Mouse (Mus musculus) heart, postnatal 0 days (tissue): ENCODE measurements around the gene Foxc2. TPM values are rescaled to one million over a fixed set of nuclear protein-coding genes. Genes with fewer than 3 reads are reported as not detected.

Experiments used
- ATAC-seq: fragments of 200-750 bp; cut with Nextera tagmentation; 2 replicates; pipeline ENCODE4 v1.8.0; 2017; ENCODE audit warnings: low read depth, moderate number of reproducible peaks, moderate library complexity; ENCODE audit not compliant: insufficient read depth
- DNase-seq: peaks from one replicate; pipeline ENCODE4 v3.0.0-alpha.2; 2016; ENCODE audit warnings: low spot score
- H3K27ac ChIP-seq: fragments of 300-500 bp; sonication (generic); 2 replicates; pipeline ENCODE4 v1.5.1; 2014; ENCODE audit warnings: low read depth, mild to moderate bottlenecking
- H3K27me3 ChIP-seq: fragments of 300-500 bp; sonication (generic); 2 replicates; pipeline ENCODE4 v1.6.1; 2014; ENCODE audit warnings: low read length, mixed read lengths; ENCODE audit not compliant: control insufficient read depth, insufficient read depth
- H3K36me3 ChIP-seq: fragments of 300-500 bp; sonication (generic); replicated peaks from 2 replicates; pipeline ENCODE4 v1.6.1; 2014; ENCODE audit warnings: low read length, mixed read lengths; ENCODE audit not compliant: control insufficient read depth, insufficient read depth
- H3K4me1 ChIP-seq: fragments of 300-500 bp; sonication (generic); 2 replicates; pipeline ENCODE4 v1.6.1; 2014; ENCODE audit warnings: antibody characterized with exemption; ENCODE audit not compliant: control insufficient read depth, insufficient read depth
- H3K4me2 ChIP-seq: fragments of 300-500 bp; sonication (generic); 2 replicates; pipeline ENCODE4 v1.6.1; 2014; ENCODE audit warnings: low read depth, mild to moderate bottlenecking, low read length, moderate library complexity
- H3K4me3 ChIP-seq: fragments of 300-500 bp; sonication (generic); 2 replicates; pipeline ENCODE4 v1.5.1; 2014; ENCODE audit warnings: low read depth, low read length
- H3K9ac ChIP-seq: fragments of 300-500 bp; sonication (generic); replicated peaks from 2 replicates; pipeline ENCODE4 v1.6.1; 2014; ENCODE audit warnings: low read depth, low read length, mixed read lengths
- H3K9me3 ChIP-seq: fragments of 300-500 bp; sonication (generic); replicated peaks from 2 replicates; pipeline ENCODE4 v1.6.1; 2016; ENCODE audit warnings: low read length; ENCODE audit not compliant: control insufficient read depth
- CTCF ChIP-seq: IDR thresholded peaks from 2 replicates; pipeline ENCODE4 v1.5.1; 2016; ENCODE audit warnings: antibody characterized with exemption, control low read depth, low read depth
- EP300 ChIP-seq: IDR thresholded peaks from 2 replicates; pipeline ENCODE4 v1.6.1; 2016; ENCODE audit warnings: antibody characterized with exemption, low read depth
- WGBS: fragments of 180-500 bp; shearing (Covaris S2); extraction: QIAGEN DNeasy Blood & Tissue Kit; methylation state at CpG from one replicate; pipeline ENCODE4 v1.1.7; 2014; 5-methylcytosine and 5-hydroxymethylcytosine counted together
- microRNA-seq: library from miRNA; unstranded; fragments of <30 nt; microRNA quantifications from one replicate; pipeline ENCODE4, GENCODE M21; 2016
- polyA plus RNA-seq: library from polyadenylated mRNA; unstranded; fragments of >200 nt; fragmentation: Nextera tagmentation; extraction: Ambion mirVana; gene quantifications from 2 replicates; pipeline ENCODE4 v1.2.1, GENCODE M21; 2015
- total RNA-seq: library from RNA; depleted of rRNA; stranded (reverse); fragments of >200 nt; gene quantifications from 2 replicates; pipeline ENCODE4 v1.2.3, GENCODE M21; 2014; ENCODE audit warnings: low replicate concordance; rRNA removed

Gene Foxc2
- total and polyA plus RNA-seq, 2 experiments from 2014 or later = 2.5 to 6.6 TPM

DNA sequence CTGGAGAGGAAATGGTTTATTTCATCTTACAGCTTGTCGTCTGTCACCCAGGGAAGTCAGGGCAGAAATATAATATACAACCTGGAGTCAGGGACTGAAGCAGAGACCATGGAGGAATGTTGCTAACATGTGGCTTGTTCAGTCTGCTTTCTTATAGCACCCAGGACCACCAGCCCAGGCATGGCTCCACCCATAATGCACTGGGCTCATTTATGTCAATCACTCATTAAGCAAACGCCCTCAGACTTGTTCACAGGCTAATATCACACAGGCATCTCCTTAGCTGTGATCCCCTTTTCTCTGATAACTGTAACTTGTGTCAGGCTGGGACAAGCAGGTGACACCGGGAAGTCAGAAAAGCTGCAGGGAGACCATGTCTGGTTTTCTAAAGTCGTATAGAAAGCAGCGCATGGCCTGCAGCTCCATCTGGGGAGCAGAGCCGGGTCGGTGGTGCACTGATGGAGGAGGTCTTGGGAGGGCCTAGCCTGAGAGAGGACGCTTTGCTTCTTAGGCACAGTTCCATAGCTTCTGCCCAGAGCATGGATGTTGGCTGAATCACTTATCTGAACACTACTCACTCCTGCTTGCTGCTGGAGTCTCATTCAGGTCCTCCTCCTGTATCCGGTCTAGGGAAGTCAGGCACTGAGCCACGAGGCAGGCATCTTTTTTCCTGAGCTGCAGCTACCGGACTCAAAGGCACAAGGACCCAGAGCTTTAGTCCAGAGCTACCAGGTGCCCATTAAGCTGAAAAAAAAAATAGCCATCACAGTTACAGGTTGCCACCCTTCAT is 47.1 kb downstream of the Foxc2 start:
- peaks cover 11% of the 10 kb centered on the region; the same call in 1 of the 2 replicates for H3K27me3 ChIP-seq
- DNase-seq = peak; percentile 47
- H3K36me3 ChIP-seq = no peaks in the 10 kb centered on the region
- H3K9ac ChIP-seq = no peak overlapping the region
- no peaks in the 10 kb centered on the region for H3K9me3 ChIP-seq
- H3K4me2 ChIP-seq = no peak overlapping the region
- TF ChIP-seq EP300 = no peak
- no peak for TF ChIP-seq CTCF
- no peak overlapping the region for H3K4me3 ChIP-seq
- WGBS = 55% methylated on average over 11 of the region's 11 CpGs
- ATAC-seq = peak; percentile 30; the same call in 1 of the 2 replicates
- 0 out of 2 replicates have a peak, but pooled peaks cover 3% of the 10 kb centered on the region for H3K4me1 ChIP-seq
- H3K27ac ChIP-seq = no peak overlapping the region

DNA sequence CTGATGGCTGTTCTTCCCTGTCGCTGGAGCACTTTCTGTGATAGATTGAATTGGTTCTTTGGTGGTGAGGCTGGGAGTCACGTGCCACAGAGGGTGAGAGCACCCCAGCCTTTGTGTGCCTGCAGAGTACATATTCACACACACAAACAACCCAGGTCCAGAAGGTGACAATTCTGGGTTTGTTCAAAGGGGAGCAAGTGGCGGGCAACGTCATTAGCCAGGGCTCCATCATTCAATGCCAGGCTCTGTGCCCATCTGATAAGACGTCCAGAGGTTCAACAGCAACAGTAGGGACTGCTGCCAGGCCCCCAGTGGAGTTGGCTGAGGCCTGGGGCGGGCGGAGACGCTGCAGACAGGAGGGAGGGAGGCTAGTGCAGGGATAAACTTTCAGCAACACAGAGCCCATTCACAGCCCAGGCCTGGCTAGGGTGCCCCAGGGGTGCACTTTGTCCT is 48.1 kb downstream of the Foxc2 start:
- Histone ChIP-seq H3K9ac (no peak overlapping the region), H3K4me2 (no peak overlapping the region), H3K4me3 (no peak overlapping the region), H3K4me1 (0 out of 2 replicates have a peak, but pooled peaks cover 3% of the 10 kb centered on the region), H3K9me3 (no peaks in the 10 kb centered on the region), H3K27me3 (peaks cover 8% of the 10 kb centered on the region; the same call in 1 of the 2 replicates), H3K27ac (no peak overlapping the region), H3K36me3 (no peaks in the 10 kb centered on the region)
- WGBS = 23% methylated on average over 8 of the region's 8 CpGs
- no peak for TF ChIP-seq EP300
- no peak for TF ChIP-seq CTCF
- ATAC-seq (peak; percentile 55), DNase-seq (peak; percentile 34)

DNA sequence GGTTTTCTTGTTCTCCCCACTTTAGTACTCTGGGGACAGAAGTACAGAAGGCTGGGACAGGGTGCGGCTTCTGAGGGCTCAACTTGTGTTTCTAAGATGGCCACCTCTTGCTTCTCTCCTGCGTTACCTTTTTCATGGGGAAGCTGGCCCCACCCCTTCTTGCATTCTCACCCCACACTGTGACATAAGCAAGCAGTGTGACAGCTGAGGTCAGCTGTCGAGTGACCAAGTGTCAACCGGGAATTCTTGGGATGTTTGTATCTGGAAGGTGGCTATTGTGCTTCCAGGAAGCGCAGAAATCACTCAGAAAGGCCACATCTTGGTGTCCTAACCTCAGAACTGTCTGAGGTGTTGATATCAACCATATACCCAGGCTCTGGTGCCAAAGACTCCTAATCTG is 52.1 kb downstream of the Foxc2 start:
- ATAC-seq (no peak), DNase-seq (no peak)
- 49% methylated on average over 5 of the region's 5 CpGs for WGBS
- no peak overlapping the region for H3K4me3 ChIP-seq
- TF ChIP-seq EP300 = no peak
- no peak for TF ChIP-seq CTCF
- H3K36me3 ChIP-seq = no peaks in the 10 kb centered on the region
- H3K27ac ChIP-seq = no peak overlapping the region
- no peak overlapping the region for H3K9ac ChIP-seq
- no peak overlapping the region for H3K4me2 ChIP-seq
- no peaks in the 10 kb centered on the region for H3K27me3 ChIP-seq
- H3K9me3 ChIP-seq = no peaks in the 10 kb centered on the region
- peaks cover 11% of the 10 kb centered on the region for H3K4me1 ChIP-seq

Small RNA genes within 50 kb of the gene (microRNA-seq; reads per million reads assigned to microRNA genes)
- gene Gm27530 = not detected

Other genes with a start within 250 kb of the Foxc2 start
- 1.3 and 3.1 TPM in 2 replicates for gene Foxf1, start 31.8 kb upstream of the Foxc2 start, total RNA-seq
- gene Foxf1, start 31.8 kb upstream of the Foxc2 start, polyA plus RNA-seq = 0.23 and 0.32 TPM in 2 replicates
- 26.5 and 26.8 TPM in 2 replicates for gene Mthfsd, start 7.8 kb upstream of the Foxc2 start, total RNA-seq
- gene Mthfsd, start 7.8 kb upstream of the Foxc2 start, polyA plus RNA-seq = 22.7 and 24.3 TPM in 2 replicates
- 0.35 and 1.9 TPM in 2 replicates for gene Foxl1, start 11.8 kb downstream of the Foxc2 start, total RNA-seq
- gene Foxl1, start 11.8 kb downstream of the Foxc2 start, polyA plus RNA-seq = 0.12 and 0.16 TPM in 2 replicates